Mouse (Mus musculus) G1E (cell line): Measurements from ENCODE around the gene Elf5. TPM values are rescaled to one million over a fixed set of nuclear protein-coding genes. Genes with fewer than 3 reads are reported as not detected.

Source experiments
- ATAC-seq: 2 replicates; pipeline ENCODE4 v1.8.0; 2016; ENCODE audit warnings: mild to moderate bottlenecking; ENCODE audit not compliant: insufficient number of reproducible peaks, poor library complexity, low FRiP score, severe bottlenecking; ENCODE audit errors: extremely low read depth
- DNase-seq: peaks from one replicate; pipeline ENCODE4 v3.0.0; 2012; ENCODE audit warnings: low spot score
- H3K27me3 ChIP-seq: 2 replicates; pipeline ENCODE4 v1.6.1; 2012; ENCODE audit warnings: mild to moderate bottlenecking, low read length, inconsistent platforms; ENCODE audit not compliant: insufficient read depth
- H3K36me3 ChIP-seq: replicated peaks from 2 replicates; pipeline ENCODE3; 2012; ENCODE audit warnings: mild to moderate bottlenecking, inconsistent platforms
- H3K4me1 ChIP-seq: 2 replicates; pipeline ENCODE4 v1.6.1; 2012; ENCODE audit warnings: low read depth, low read length, inconsistent platforms, mixed read lengths; ENCODE audit not compliant: insufficient read depth
- H3K4me3 ChIP-seq: 2 replicates; pipeline ENCODE4 v1.5.1; 2012; ENCODE audit warnings: low read depth, mild to moderate bottlenecking, inconsistent platforms, low read length, moderate library complexity, mixed read lengths
- H3K9me3 ChIP-seq: replicated peaks from 2 replicates; pipeline ENCODE4 v1.6.1; 2012; ENCODE audit warnings: inconsistent platforms
- CTCF ChIP-seq: IDR thresholded peaks from 2 replicates; pipeline ENCODE4 v1.5.1; 2012; ENCODE audit warnings: low read depth, low read length, inconsistent platforms, mixed read lengths
- GATA1 ChIP-seq: IDR thresholded peaks from 2 replicates; pipeline ENCODE4 v1.6.1; 2012; ENCODE audit warnings: borderline replicate concordance, low read length, inconsistent platforms, mixed read lengths
- GATA2 ChIP-seq: IDR thresholded peaks from 2 replicates; pipeline ENCODE4 v1.6.1; 2012; ENCODE audit warnings: low read depth, low read length, inconsistent platforms, borderline replicate concordance
- POLR2AphosphoS5 ChIP-seq: IDR thresholded peaks from 2 replicates; pipeline ENCODE4 v1.6.1; 2012; ENCODE audit warnings: low read depth, low read length, inconsistent platforms; ENCODE audit not compliant: insufficient replicate concordance
- TAL1 ChIP-seq: conservative IDR thresholded peaks from 2 replicates; pipeline ENCODE4 v1.6.1; 2012; ENCODE audit warnings: low read depth, low read length, inconsistent platforms, mixed read lengths
- polyA plus RNA-seq: library from polyadenylated mRNA; stranded (reverse); fragments of >175 nt; gene quantifications from 2 replicates; pipeline ENCODE4 v1.2.3, GENCODE M21; 2012
- total RNA-seq, 2 experiments: library from RNA; stranded (forward) in 1 of 2; stranded (reverse) in 1 of 2; fragments of 200-1000 nt in 1 of 2; fragments of >200 nt in 1 of 2; fragmentation: Nextera tagmentation in 1 of 2; gene quantifications; 2 replicates each; pipeline ENCODE4 v1.2.3; 2014 to 2017

The Elf5 gene
- total RNA-seq (2014; fragmentation: Nextera tagmentation) (not detected in 2 replicates), total RNA-seq (2017) (0.11 TPM in 1 of 2 replicates, not detected in the other), polyA plus RNA-seq (not detected in 2 replicates)

DNA sequence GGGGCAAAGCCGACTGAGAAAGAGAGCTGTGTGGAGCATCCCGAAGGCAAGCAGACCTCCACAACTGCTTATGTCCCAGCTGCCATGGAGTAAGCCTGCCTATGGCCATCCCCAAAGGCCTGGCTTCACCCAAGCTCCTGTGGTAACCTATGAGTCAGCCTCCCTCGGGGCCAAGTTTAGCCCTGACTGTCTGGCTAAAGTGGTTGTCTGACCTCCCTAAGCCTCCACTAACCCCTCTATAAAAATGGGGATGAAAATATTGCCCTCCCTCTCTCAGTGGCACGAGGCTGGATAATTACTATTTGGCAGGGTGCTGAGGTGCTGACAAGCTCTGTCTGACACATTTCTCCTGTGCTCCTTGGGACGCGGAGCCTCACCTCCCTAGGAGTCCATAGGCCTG lies at the start of gene Elf5:
Gene Elf5 (plus strand): TSS at position 341 of the 400 bp plus-strand sequence.
- ATAC-seq (no peak), DNase-seq (no peak)
- Histone ChIP-seq H3K36me3 (no peaks in the 10 kb centered on the region), H3K4me3 (no peak within 1 kb of the TSS), H3K9me3 (no peaks in the 10 kb centered on the region), H3K4me1 (peaks cover 30% of the 10 kb centered on the region), H3K27me3 (peaks cover 45% of the 10 kb centered on the region)
- TF ChIP-seq TAL1 (no peak), CTCF (no peak), GATA1 (no peak), POLR2AphosphoS5 (no peak), GATA2 (no peak)

DNA sequence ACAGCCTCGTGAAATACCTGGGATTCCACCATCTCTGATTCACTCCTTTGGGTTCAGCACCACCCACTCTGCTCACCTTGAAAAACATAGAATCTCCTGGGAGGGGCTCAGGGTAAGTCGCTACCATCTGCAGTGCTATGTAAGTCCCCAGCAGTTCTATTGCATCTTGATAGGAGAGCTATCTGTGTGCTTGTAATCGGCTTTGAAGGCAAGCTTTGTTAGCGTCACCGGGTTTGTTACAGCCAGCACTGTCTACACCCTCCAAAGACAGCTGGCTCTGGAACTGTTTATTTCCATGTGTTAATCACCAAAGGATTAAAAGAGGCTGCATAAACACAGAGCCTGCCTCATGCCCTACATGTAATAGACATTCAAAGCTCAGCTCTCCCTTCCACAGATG lies 38.9 kb upstream of the Elf5 start:
- peaks cover 63% of the 10 kb centered on the region for H3K27me3 ChIP-seq
- H3K9me3 ChIP-seq, result no peaks in the 10 kb centered on the region
- DNase-seq (no peak), ATAC-seq (no peak)
- no peaks in the 10 kb centered on the region for H3K36me3 ChIP-seq
- no peak for TF ChIP-seq GATA2
- TF ChIP-seq GATA1, result no peak
- TF ChIP-seq POLR2AphosphoS5, result no peak
- no peak for TF ChIP-seq TAL1
- TF ChIP-seq CTCF, result no peak
- H3K4me3 ChIP-seq, result no peak overlapping the region
- no peaks in the 10 kb centered on the region for H3K4me1 ChIP-seq

DNA sequence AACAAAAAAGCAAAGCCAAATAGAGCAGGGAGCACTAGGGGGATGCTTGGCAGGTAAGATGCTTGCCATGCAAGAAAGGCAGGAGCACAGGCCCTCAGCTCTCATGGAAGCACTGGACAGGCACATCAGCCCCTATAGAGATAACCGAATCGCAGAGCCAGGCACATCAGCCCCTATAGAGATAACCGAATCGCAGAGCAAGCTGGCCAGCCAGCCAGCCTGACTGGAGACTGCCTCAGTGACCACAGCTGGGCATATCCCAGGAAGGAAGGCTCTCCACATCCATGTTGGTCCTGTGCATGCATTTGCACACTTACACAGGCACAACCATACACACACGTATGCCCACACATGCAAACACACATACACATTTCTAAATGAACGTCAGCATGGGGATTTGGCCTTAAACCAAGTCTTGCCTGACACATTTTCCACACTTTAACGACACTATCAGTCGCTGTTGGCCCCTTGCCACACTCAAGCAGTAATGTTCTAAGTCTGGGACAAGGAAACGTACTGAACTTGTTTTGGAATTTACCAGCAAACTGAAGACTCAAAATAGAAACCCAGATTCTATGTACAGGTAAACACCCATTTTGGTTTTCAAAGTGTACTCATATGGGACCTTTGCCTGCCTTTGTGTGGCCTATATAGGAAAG lies 31.9 kb upstream of the Elf5 start:
- Histone ChIP-seq H3K27me3 (peaks cover 34% of the 10 kb centered on the region), H3K36me3 (no peaks in the 10 kb centered on the region), H3K9me3 (no peaks in the 10 kb centered on the region), H3K4me3 (no peak overlapping the region), H3K4me1 (peaks cover 6% of the 10 kb centered on the region; the same call in 1 of the 2 replicates)
- TF ChIP-seq CTCF (no peak), POLR2AphosphoS5 (no peak), TAL1 (no peak), GATA1 (no peak)
- DNase-seq, result no peak
- no peak for ATAC-seq

GRCm38 (mm10) chr2:103382174-103382573 lies 29.3 kb upstream of the Elf5 start:
- no peaks in the 10 kb centered on the region for H3K9me3 ChIP-seq
- H3K36me3 ChIP-seq, result no peaks in the 10 kb centered on the region
- no peak for DNase-seq
- no peak for ATAC-seq
- peaks cover 18% of the 10 kb centered on the region for H3K27me3 ChIP-seq
- no peak overlapping the region for H3K4me3 ChIP-seq
- no peak for TF ChIP-seq GATA2
- no peak for TF ChIP-seq CTCF
- no peak for TF ChIP-seq GATA1
- no peak for TF ChIP-seq TAL1
- TF ChIP-seq POLR2AphosphoS5, result no peak
- peaks cover 6% of the 10 kb centered on the region; the same call in 1 of the 2 replicates for H3K4me1 ChIP-seq

- no peak for TF ChIP-seq POLR2AphosphoS5
- TF ChIP-seq GATA2, result no peak
- no peak for TF ChIP-seq GATA1
- TF ChIP-seq TAL1, result no peak
- TF ChIP-seq CTCF, result no peak
- no peak for ATAC-seq
These were observed 23.6 kb upstream of the Elf5 start for GRCm38 (mm10) chr2:103387881-103388280.

DNA sequence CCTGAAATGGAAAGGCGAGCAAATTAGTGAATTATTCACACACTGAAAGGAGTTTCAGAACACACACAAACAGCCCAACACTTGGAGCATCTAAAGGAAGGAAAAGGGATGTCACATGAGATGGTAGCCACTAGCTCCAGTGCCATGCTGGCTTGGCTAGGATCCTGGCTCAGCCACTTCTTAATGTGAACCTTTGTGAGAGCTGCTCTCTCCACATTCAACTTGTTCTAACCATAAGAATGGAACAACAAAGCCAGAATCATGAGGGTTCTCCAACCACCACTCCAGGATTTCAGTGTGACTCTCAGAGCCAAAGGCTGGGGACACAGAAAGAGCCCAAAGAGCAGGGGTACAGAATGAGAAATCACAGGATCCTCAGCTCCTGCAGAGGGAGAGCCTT lies 23.2 kb upstream of the Elf5 start:
- H3K9me3 ChIP-seq, result no peaks in the 10 kb centered on the region
- no peak for TF ChIP-seq GATA2
- no peak for TF ChIP-seq TAL1
- TF ChIP-seq POLR2AphosphoS5, result no peak
- no peak for TF ChIP-seq GATA1
- TF ChIP-seq CTCF, result no peak
- H3K4me3 ChIP-seq, result no peak overlapping the region
- no peak for DNase-seq
- no peak for ATAC-seq
- peaks cover 28% of the 10 kb centered on the region for H3K27me3 ChIP-seq
- H3K36me3 ChIP-seq, result no peaks in the 10 kb centered on the region
- H3K4me1 ChIP-seq, result no peaks in the 10 kb centered on the region

More at GRCm38 (mm10) chr2:103387881-103388280, 23.6 kb upstream of the Elf5 start:
- peaks cover 29% of the 10 kb centered on the region for H3K27me3 ChIP-seq
- no peaks in the 10 kb centered on the region for H3K36me3 ChIP-seq
- no peak for DNase-seq
- no peak overlapping the region for H3K4me3 ChIP-seq
- H3K9me3 ChIP-seq, result no peaks in the 10 kb centered on the region
- no peaks in the 10 kb centered on the region for H3K4me1 ChIP-seq
